Mouse (Mus musculus): Measurements from ENCODE around the gene Tmem132d. TPM values are rescaled to one million over a fixed set of nuclear protein-coding genes. Genes with fewer than 3 reads are reported as not detected.
A peak's percentile ranks its signal among the peaks of the same experiment; 100 is the strongest.

Tmem132d gene
- polyA plus RNA-seq, 1 experiment from 2014 or later, result not detected

GRCm38 (mm10) chr5:127831791-127832190 is 601.1 kb downstream of the Tmem132d start:
- Histone ChIP-seq H3K27ac (ENCODE audit: low read depth, low read length) (no peak overlapping the region), H3K9me3 (ENCODE audit: control insufficient read depth) (no peaks in the 10 kb centered on the region), H3K4me2 (replicated peaks; ENCODE audit: low read depth) (no peak overlapping the region), H3K27me3 (replicated peaks; ENCODE audit: control insufficient read depth, insufficient read depth, low read length) (no peaks in the 10 kb centered on the region), H3K36me3 (ENCODE audit: control insufficient read depth, insufficient read depth) (no peaks in the 10 kb centered on the region), H3K9ac (ENCODE audit: low read depth, low read length) (no peak overlapping the region), H3K4me1 (replicated peaks; ENCODE audit: control insufficient read depth, insufficient read depth, low read length) (no peaks in the 10 kb centered on the region), H3K4me3 (ENCODE audit: low read depth, low read length) (no peak overlapping the region)
- 92% methylated on average over 2 of the region's 2 CpGs for WGBS
- no peak for ATAC-seq
- no peak for TF ChIP-seq CTCF (IDR thresholded peaks at IDR 0.05; ENCODE audit: low read depth)

DNA sequence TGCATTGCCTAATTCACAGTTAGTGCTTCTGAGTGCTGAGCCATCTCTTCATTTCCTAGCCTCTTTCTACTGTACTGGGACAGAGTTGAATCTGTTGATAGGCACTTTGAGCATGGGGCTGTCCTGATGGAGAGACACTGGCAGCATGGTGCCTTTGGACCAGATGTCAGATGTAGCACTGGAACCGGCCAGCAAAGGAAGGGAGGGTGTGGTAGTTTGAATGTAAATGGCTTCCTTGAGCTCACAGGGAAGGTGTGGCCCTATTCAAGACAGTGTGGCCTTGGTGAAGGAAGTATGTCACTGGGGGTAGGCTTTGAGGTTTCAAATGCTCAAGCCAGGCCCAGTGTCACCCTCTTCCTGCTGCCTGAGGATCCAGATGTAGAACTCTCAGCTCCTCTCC is 602.0 kb downstream of the Tmem132d start:
- no peak for TF ChIP-seq CTCF (IDR thresholded peaks at IDR 0.05; ENCODE audit: low read depth)
- Histone ChIP-seq H3K4me1 (replicated peaks; ENCODE audit: control insufficient read depth, insufficient read depth, low read length) (no peaks in the 10 kb centered on the region), H3K27me3 (replicated peaks; ENCODE audit: control insufficient read depth, insufficient read depth, low read length) (no peaks in the 10 kb centered on the region), H3K9me3 (ENCODE audit: control insufficient read depth) (no peaks in the 10 kb centered on the region), H3K4me2 (replicated peaks; ENCODE audit: low read depth) (no peak overlapping the region), H3K4me3 (ENCODE audit: low read depth, low read length) (no peak overlapping the region), H3K27ac (ENCODE audit: low read depth, low read length) (no peak overlapping the region), H3K36me3 (ENCODE audit: control insufficient read depth, insufficient read depth) (no peaks in the 10 kb centered on the region), H3K9ac (ENCODE audit: low read depth, low read length) (no peak overlapping the region)
- WGBS, result 78% methylated on average over 1 of the region's 1 CpGs
- ATAC-seq, result no peak

GRCm38 (mm10) chr5:127828756-127829155 is 604.1 kb downstream of the Tmem132d start:
- Histone ChIP-seq H3K27me3 (replicated peaks; ENCODE audit: control insufficient read depth, insufficient read depth, low read length) (no peaks in the 10 kb centered on the region), H3K9me3 (ENCODE audit: control insufficient read depth) (no peaks in the 10 kb centered on the region), H3K4me3 (ENCODE audit: low read depth, low read length) (no peak overlapping the region), H3K27ac (ENCODE audit: low read depth, low read length) (no peak overlapping the region), H3K36me3 (ENCODE audit: control insufficient read depth, insufficient read depth) (no peaks in the 10 kb centered on the region), H3K4me1 (replicated peaks; ENCODE audit: control insufficient read depth, insufficient read depth, low read length) (no peaks in the 10 kb centered on the region), H3K4me2 (replicated peaks; ENCODE audit: low read depth) (no peak overlapping the region), H3K9ac (ENCODE audit: low read depth, low read length) (no peak overlapping the region)
- no peak for ATAC-seq
- 85% methylated on average over 6 of the region's 6 CpGs for WGBS
- TF ChIP-seq CTCF (IDR thresholded peaks at IDR 0.05; ENCODE audit: low read depth), result no peak

GRCm38 (mm10) chr5:127821960-127822359 is 610.9 kb downstream of the Tmem132d start:
- no peak overlapping the region for H3K27ac ChIP-seq (ENCODE audit: low read depth, low read length)
- H3K9me3 ChIP-seq (ENCODE audit: control insufficient read depth), result no peaks in the 10 kb centered on the region
- no peaks in the 10 kb centered on the region for H3K4me1 ChIP-seq (replicated peaks; ENCODE audit: control insufficient read depth, insufficient read depth, low read length)
- H3K36me3 ChIP-seq (ENCODE audit: control insufficient read depth, insufficient read depth), result no peaks in the 10 kb centered on the region
- H3K27me3 ChIP-seq (replicated peaks; ENCODE audit: control insufficient read depth, insufficient read depth, low read length), result no peaks in the 10 kb centered on the region
- H3K4me2 ChIP-seq (replicated peaks; ENCODE audit: low read depth), result no peak overlapping the region
- no peak for ATAC-seq
- peak; percentile 51 for TF ChIP-seq CTCF (IDR thresholded peaks at IDR 0.05; ENCODE audit: low read depth)
- 29% methylated on average over 1 of the region's 1 CpGs for whole genome bisulfite sequencing
- H3K9ac ChIP-seq (ENCODE audit: low read depth, low read length), result no peak overlapping the region
- no peak overlapping the region for H3K4me3 ChIP-seq (ENCODE audit: low read depth, low read length)

- WGBS, result 81% methylated on average over 8 of the region's 8 CpGs
- Histone ChIP-seq H3K36me3 (ENCODE audit: control insufficient read depth, insufficient read depth) (no peaks in the 10 kb centered on the region), H3K27ac (ENCODE audit: low read depth, low read length) (no peak overlapping the region), H3K4me3 (ENCODE audit: low read depth, low read length) (no peak overlapping the region), H3K9ac (ENCODE audit: low read depth, low read length) (no peak overlapping the region), H3K9me3 (ENCODE audit: control insufficient read depth) (no peaks in the 10 kb centered on the region), H3K27me3 (replicated peaks; ENCODE audit: control insufficient read depth, insufficient read depth, low read length) (no peaks in the 10 kb centered on the region), H3K4me1 (replicated peaks; ENCODE audit: control insufficient read depth, insufficient read depth, low read length) (no peaks in the 10 kb centered on the region), H3K4me2 (replicated peaks; ENCODE audit: low read depth) (no peak overlapping the region)
- TF ChIP-seq CTCF (IDR thresholded peaks at IDR 0.05; ENCODE audit: low read depth), result no peak
- ATAC-seq, result no peak
Observed at GRCm38 (mm10) chr5:127815292-127815691, 617.6 kb downstream of the Tmem132d start.

- no peaks in the 10 kb centered on the region for H3K27me3 ChIP-seq (replicated peaks; ENCODE audit: control insufficient read depth, insufficient read depth, low read length)
- H3K27ac ChIP-seq (ENCODE audit: low read depth, low read length), result no peak overlapping the region
- ATAC-seq, result no peak
- no peak overlapping the region for H3K9ac ChIP-seq (ENCODE audit: low read depth, low read length)
- H3K4me1 ChIP-seq (replicated peaks; ENCODE audit: control insufficient read depth, insufficient read depth, low read length), result no peaks in the 10 kb centered on the region
- WGBS, result 47% methylated on average over 3 of the region's 3 CpGs
- no peak for TF ChIP-seq CTCF (IDR thresholded peaks at IDR 0.05; ENCODE audit: low read depth)
- H3K9me3 ChIP-seq (ENCODE audit: control insufficient read depth), result no peaks in the 10 kb centered on the region
- H3K36me3 ChIP-seq (ENCODE audit: control insufficient read depth, insufficient read depth), result no peaks in the 10 kb centered on the region
- H3K4me2 ChIP-seq (replicated peaks; ENCODE audit: low read depth), result no peak overlapping the region
- H3K4me3 ChIP-seq (ENCODE audit: low read depth, low read length), result no peak overlapping the region
Observed at GRCm38 (mm10) chr5:127807419-127807818, 625.5 kb downstream of the Tmem132d start.

GRCm38 (mm10) chr5:127806850-127807249 is 626.0 kb downstream of the Tmem132d start:
- Histone ChIP-seq H3K4me1 (replicated peaks; ENCODE audit: control insufficient read depth, insufficient read depth, low read length) (no peaks in the 10 kb centered on the region), H3K27me3 (replicated peaks; ENCODE audit: control insufficient read depth, insufficient read depth, low read length) (no peaks in the 10 kb centered on the region), H3K9me3 (ENCODE audit: control insufficient read depth) (no peaks in the 10 kb centered on the region), H3K9ac (ENCODE audit: low read depth, low read length) (no peak overlapping the region), H3K4me3 (ENCODE audit: low read depth, low read length) (no peak overlapping the region), H3K27ac (ENCODE audit: low read depth, low read length) (no peak overlapping the region), H3K36me3 (ENCODE audit: control insufficient read depth, insufficient read depth) (no peaks in the 10 kb centered on the region), H3K4me2 (replicated peaks; ENCODE audit: low read depth) (no peak overlapping the region)
- WGBS, result 81% methylated on average over 12 of the region's 12 CpGs
- ATAC-seq, result no peak
- no peak for TF ChIP-seq CTCF (IDR thresholded peaks at IDR 0.05; ENCODE audit: low read depth)

Data from intestine, postnatal 0 days (tissue).